Mouse (Mus musculus): ENCODE results near the gene Gm10985. TPM values are rescaled to one million over a fixed set of nuclear protein-coding genes. Genes with fewer than 3 reads are reported as not detected.

The Gm10985 gene
- total RNA-seq, 2 experiments from 2014 or later: not detected

Other genes starting within 250 kb of the Gm10985 start
- 1 to 10 TPM; 5.2 to 6.2 TPM for gene Frem2, start 187.7 kb upstream of the Gm10985 start, total RNA-seq (2021)
- gene Ufm1, start 18.7 kb downstream of the Gm10985 start, total RNA-seq (2021): 10 to 100 TPM; 92.1 to 95.1 TPM